Comparison of ENCODE assay signal across 31 mouse cellular contexts in the genomic region with DNA sequence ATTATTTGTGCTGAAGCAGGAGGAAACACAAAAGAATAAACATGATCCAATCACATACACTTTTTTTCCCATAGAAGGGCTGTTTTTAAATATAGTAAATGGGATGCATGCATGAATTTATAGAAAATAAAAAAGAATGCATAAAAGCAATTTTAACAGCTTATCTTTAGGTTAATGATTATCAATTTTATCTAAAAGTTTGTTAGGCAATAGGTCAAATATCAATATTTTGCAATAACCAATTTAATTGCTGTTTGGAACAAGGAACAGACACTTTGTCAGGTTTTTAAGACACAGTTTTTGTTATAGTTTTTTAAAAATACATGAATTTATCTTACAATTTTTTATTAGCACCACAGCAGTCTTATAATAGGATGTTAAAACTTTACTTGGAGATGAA. TPM values are rescaled to one million over a fixed set of nuclear protein-coding genes. Genes with fewer than 3 reads are reported as not detected.
"Had no signal": no experiment of that assay in that cellular context is flagged by ENCODE, and none has a peak within 500 bp of the region (broad histone marks: within the 10 kb centered on the region; RNA-seq: fewer than 3 reads in every experiment).

No protein-coding gene starts in this region.

- DNase-seq: cerebellum, adult 8-10 months; cerebellum, adult 9-10 months; cerebellum, adult 9-11 months; cerebellum, postnatal 10 days; cerebellum, postnatal 14 days; cerebellum, postnatal 25 days; cerebellum, postnatal 36 days; embryo, embryonic 11 days; forebrain, postnatal 0 days; gastrocnemius, adult 2 months; gastrocnemius, postnatal 10 days; gastrocnemius, postnatal 14 days; gastrocnemius, postnatal 25 days; gastrocnemius, postnatal 36 days; heart, adult 11 months; heart, adult 18-20 months; heart, adult 2 months had no signal

- H3K27ac ChIP-seq: embryonic facial prominence, embryonic 10.5 days; embryonic facial prominence, embryonic 12.5 days; embryonic facial prominence, embryonic 13.5 days; embryonic facial prominence, embryonic 15.5 days; forebrain, embryonic 10.5 days; forebrain, embryonic 12.5 days; forebrain, embryonic 13.5 days; forebrain, embryonic 15.5 days; gastrocnemius, adult 2 months; heart, adult 2 months had no signal

- H3K4me3 ChIP-seq: embryonic facial prominence, embryonic 10.5 days; embryonic facial prominence, embryonic 12.5 days; embryonic facial prominence, embryonic 13.5 days; embryonic facial prominence, embryonic 15.5 days; erythroblast, embryonic 14.5 days; forebrain, embryonic 10.5 days; forebrain, embryonic 12.5 days; forebrain, embryonic 13.5 days; forebrain, embryonic 15.5 days; gastrocnemius, adult 2 months; heart, adult 2 months had no signal

- H3K9ac ChIP-seq: embryonic facial prominence, embryonic 12.5 days; embryonic facial prominence, embryonic 13.5 days; embryonic facial prominence, embryonic 15.5 days; forebrain, embryonic 12.5 days; forebrain, embryonic 13.5 days; forebrain, embryonic 15.5 days; forebrain, postnatal 0 days had no signal

- H3K27me3 ChIP-seq: embryonic facial prominence, embryonic 12.5 days; embryonic facial prominence, embryonic 13.5 days; embryonic facial prominence, embryonic 15.5 days; forebrain, embryonic 12.5 days; forebrain, embryonic 13.5 days; forebrain, embryonic 15.5 days had no signal

- H3K4me1 ChIP-seq: embryonic facial prominence, embryonic 10.5 days; embryonic facial prominence, embryonic 12.5 days; embryonic facial prominence, embryonic 13.5 days; embryonic facial prominence, embryonic 15.5 days; forebrain, embryonic 10.5 days; forebrain, embryonic 12.5 days; forebrain, embryonic 13.5 days; forebrain, embryonic 15.5 days had no signal

- H3K36me3 ChIP-seq: embryonic facial prominence, embryonic 10.5 days; embryonic facial prominence, embryonic 12.5 days; embryonic facial prominence, embryonic 13.5 days; embryonic facial prominence, embryonic 15.5 days; forebrain, embryonic 10.5 days; forebrain, embryonic 12.5 days; forebrain, embryonic 15.5 days had no signal

RNA-seq across cellular contexts. Expression of gene Clhc1, which starts 51.2 kb away (rescaled TPM):
- total RNA-seq: forebrain, postnatal 0 days; gastrocnemius, adult 18-20 months; gastrocnemius, adult 2 months; gastrocnemius, adult 8-10 months; gastrocnemius, postnatal 10 days; gastrocnemius, postnatal 14 days; gastrocnemius, postnatal 25 days; gastrocnemius, postnatal 36 days; granulocyte monocyte progenitor cell, adult 5-6 weeks; heart, adult 18-20 months; heart, adult 2 months; heart, adult 8-10 months had no signal
- polyA plus RNA-seq: embryonic facial prominence, embryonic 11.5 days; erythroblast, embryonic 14.5 days; heart, adult 2 months had no signal
